Mouse (Mus musculus) lung, adult 2 months (tissue): ENCODE data around the gene Sag.

Source experiments
- CTCF ChIP-seq: fragments of 200-500 bp; IDR thresholded peaks from 2 replicates; pipeline ENCODE4 v1.5.1; 2011; ENCODE audit warnings: mild to moderate bottlenecking, low read length, control low read depth; ENCODE audit not compliant: insufficient read depth
- POLR2A ChIP-seq: fragments of 200-500 bp; IDR thresholded peaks from 2 replicates; pipeline ENCODE4 v1.6.1; 2011; ENCODE audit warnings: low read depth, mild to moderate bottlenecking, control low read depth, low read length, borderline replicate concordance; ENCODE audit errors: extremely low read depth

- TF ChIP-seq CTCF: no peak
- no peak for TF ChIP-seq POLR2A
Measured at GRCm38 (mm10) chr1:87892499-87892898, 89.0 kb downstream of the Sag start.
